Mouse (Mus musculus): ENCODE data around the gene Fa2h.

The Fa2h gene

GRCm38 (mm10) chr8:111393391-111394363 lies at the start of gene Fa2h:
Fa2h (minus strand) TSS chr8:111393824.
- peak; percentile 56 for DNase-seq (ENCODE audit: low spot score)

- DNase-seq (ENCODE audit: low spot score) = peak; percentile 44
Observed at GRCm38 (mm10) chr8:111439189-111439588, 45.6 kb upstream of the Fa2h start.

- no peak for DNase-seq (ENCODE audit: low spot score)
Observed at GRCm38 (mm10) chr8:111435071-111435828, 41.6 kb upstream of the Fa2h start.

- no peak for DNase-seq (ENCODE audit: low spot score)
Observed at GRCm38 (mm10) chr8:111424646-111425045, 31.0 kb upstream of the Fa2h start.

DNA sequence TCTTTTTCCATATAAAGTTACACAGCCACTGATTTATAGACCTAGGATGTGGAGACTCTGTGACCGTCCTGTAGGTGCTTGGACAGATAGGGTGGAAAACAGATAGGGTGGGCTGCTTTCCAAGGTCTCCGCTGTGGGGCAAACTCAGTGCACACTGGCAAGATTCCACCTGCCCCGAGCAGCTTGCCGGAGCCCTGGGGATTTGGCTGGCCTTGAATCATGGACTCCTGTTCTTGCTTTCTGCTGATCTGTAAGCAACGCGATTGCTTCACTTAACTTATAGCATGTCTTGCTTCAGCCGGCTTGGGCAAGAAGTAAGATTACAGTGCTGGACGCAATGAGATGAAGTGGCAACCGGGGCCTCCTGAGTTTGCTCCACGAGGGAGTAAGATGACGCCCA lies 30.6 kb upstream of the Fa2h start:
- no peak for DNase-seq (ENCODE audit: low spot score)

DNA sequence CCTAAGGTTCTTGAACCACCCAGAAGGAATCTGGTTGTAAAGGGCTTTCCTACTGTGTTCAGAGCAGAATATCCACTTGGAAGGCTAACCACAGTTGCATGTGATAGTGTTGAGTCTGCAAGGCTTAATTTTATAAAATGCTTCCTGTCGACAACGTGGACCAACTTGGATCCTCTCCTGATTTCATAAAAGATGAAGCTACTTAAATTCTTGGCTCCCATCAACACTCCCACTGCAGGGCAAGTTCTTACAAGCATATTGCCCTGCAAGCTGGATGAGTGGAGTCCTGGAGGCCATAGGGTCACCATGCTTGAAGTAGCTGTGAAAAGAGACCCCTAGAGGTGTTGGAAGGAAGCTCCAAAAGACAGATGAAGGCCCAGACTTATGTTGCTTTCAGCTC lies 29.0 kb upstream of the Fa2h start:
- DNase-seq (ENCODE audit: low spot score) = no peak

GRCm38 (mm10) chr8:111419171-111419570 lies 25.5 kb upstream of the Fa2h start:
- DNase-seq (ENCODE audit: low spot score) = no peak

GRCm38 (mm10) chr8:111418601-111419000 lies 25.0 kb upstream of the Fa2h start:
- no peak for DNase-seq (ENCODE audit: low spot score)

DNA sequence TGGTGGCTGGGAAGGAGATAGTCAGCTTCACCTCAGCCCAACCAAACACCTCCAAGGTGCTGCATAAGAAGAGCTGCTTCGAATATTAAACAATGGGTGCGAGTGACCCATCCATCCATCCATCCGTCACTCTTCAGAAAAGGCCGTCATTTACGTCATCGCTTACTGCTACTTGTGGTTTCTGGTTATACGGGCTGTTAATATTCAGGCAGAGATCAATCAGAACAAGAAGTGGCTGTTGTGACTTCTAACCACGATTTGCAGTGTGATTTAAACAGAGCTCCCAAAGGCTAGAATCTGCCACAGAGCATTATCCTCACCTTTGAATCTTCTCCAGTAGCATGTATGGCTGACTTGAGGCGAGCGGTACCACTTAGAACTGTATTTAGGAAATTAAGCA lies 23.6 kb upstream of the Fa2h start:
- no peak for DNase-seq (ENCODE audit: low spot score)

- no peak for DNase-seq (ENCODE audit: low spot score)
Observed at GRCm38 (mm10) chr8:111403391-111403790, 9.8 kb upstream of the Fa2h start.

DNA sequence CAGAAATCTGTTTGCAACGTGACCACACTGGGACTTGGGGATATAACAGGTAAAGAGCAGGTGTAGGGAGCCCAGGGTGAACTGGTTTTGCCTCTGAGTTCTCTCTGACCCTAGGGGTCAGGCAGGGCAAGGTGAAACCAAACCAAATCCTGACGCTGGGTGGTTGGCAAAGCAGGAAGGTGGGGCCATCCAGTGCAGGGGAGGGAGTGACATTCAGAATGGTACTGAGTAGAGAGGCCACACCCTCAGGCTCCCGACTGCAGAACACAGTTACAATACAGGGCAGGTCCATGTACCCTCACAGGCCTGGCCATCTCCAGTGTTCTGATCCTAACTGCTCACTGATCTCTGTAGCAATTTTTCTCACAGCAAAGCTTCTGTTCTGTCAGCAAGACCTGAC lies 2.4 kb downstream of the Fa2h start:
- no peak for DNase-seq (ENCODE audit: low spot score)

GRCm38 (mm10) chr8:111390837-111391236 lies 2.8 kb downstream of the Fa2h start:
- no peak for DNase-seq (ENCODE audit: low spot score)

DNA sequence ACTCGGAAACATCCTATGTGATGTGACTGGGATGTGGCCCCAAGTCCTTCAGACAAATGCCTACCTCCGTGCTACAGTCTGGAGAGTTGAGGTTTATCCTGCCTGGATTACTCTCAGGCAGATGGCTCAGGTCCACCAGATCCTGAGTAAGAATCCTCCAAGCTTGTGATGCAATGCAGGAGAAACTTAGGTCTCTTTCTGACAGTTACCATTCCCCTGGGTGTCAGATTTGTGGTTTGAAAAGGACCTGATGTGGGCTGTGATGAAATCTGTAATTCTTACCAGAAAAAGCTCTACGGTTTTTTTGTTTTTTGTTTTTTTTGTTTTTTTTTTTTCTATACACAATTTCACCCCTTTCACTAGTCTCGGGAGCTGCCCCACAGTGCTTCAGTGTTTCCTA lies 4.0 kb downstream of the Fa2h start:
- DNase-seq (ENCODE audit: low spot score) = no peak

GRCm38 (mm10) chr8:111385915-111386314 lies 7.7 kb downstream of the Fa2h start:
- no peak for DNase-seq (ENCODE audit: low spot score)

- DNase-seq (ENCODE audit: low spot score) = no peak
Observed at GRCm38 (mm10) chr8:111384628-111385027, 9.0 kb downstream of the Fa2h start.

- DNase-seq (ENCODE audit: low spot score) = no peak
Observed at GRCm38 (mm10) chr8:111375192-111375591, 18.4 kb downstream of the Fa2h start.

DNA sequence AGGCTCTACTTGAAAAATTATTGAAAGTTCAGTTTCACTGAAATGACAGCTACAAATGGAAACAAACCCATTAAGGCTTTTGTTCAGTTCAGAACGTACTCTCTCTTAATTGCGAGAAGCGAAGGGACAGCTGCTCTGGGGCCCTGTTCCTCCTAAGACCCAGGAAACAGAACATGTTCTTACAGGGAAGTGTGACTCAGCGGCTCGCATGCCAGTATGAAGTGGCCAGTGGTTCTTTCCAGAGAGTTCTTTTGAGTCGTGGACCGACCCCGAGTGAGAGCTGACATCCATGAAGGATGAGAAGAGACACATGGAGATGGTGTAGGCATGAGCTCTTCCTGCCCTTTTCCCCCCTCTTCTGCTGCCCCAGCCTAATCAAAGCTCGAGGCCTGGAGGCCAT lies 23.9 kb downstream of the Fa2h start:
- DNase-seq (ENCODE audit: low spot score) = no peak

- DNase-seq (ENCODE audit: low spot score) = no peak
Observed at GRCm38 (mm10) chr8:111367350-111367749, 26.3 kb downstream of the Fa2h start.

DNA sequence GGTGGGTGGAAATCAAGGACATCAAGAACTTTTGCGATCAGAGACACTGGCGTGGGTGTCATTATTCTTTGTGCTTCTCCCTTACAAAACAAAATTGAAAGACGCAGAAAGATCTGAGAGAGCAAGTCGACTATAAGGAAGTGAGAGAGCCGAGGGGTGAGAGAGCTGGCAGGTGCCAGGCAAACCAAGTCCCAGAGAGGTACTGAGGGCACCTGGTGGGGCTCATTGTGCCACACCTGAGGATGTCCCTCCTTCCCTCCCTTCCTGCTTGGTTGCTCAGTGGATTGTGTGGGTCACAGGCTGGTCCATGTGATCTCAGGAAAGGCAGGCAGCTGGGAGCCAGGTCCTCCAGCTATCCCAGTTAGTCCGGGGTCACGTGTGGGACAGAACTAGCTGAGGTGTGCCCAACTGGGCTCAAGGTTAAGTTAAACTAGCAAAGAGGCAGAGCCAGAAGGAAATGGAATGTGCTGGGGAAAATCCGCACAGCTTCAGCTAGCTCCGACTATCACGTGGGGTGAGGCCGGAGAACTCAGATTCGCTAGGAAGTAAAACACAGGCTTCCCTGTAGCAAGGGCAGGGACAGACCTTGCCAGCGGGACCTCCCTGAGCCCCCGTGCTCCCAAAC lies 26.9 kb downstream of the Fa2h start:
- no peak for DNase-seq (ENCODE audit: low spot score)

GRCm38 (mm10) chr8:111363489-111363888 lies 30.1 kb downstream of the Fa2h start:
- DNase-seq (ENCODE audit: low spot score) = no peak

DNA sequence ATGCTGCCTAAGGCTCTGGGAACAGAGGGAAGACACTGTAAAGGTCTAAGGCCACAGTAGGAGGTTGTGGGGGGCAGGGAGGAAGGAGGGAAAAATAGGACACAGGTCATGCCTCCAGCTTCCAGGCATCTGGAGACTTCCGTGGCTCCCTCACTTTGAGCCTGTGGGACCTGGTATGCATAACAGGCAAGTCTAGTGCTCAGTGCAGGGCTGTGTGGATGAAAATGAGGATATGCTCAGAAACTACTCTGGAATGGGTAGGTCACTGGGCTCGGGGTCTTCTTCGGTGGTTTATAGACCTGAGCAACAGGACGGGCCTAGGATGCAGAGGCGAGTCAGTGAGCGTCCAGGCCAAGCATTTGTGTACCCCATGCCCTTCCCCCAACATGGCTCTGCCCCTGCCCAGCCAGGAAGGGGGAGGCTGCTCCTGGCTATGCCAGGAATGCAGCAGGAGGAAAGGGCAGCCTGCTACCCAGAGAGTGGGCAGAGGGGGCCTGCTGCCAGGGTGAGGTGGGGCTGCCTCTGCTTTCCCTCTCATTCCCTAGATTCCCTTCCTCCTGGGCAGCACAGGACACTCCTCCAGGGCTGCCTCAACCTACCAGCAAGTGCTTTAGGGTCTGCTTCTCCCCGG lies 32.9 kb downstream of the Fa2h start:
- DNase-seq (ENCODE audit: low spot score) = no peak

- DNase-seq (ENCODE audit: low spot score) = no peak
Observed at GRCm38 (mm10) chr8:111359936-111360335, 33.7 kb downstream of the Fa2h start.
